Mouse (Mus musculus) heart, adult 8-10 months (tissue): ENCODE measurements around the gene Slc22a17. TPM values are rescaled to one million over a fixed set of nuclear protein-coding genes. Genes with fewer than 3 reads are reported as not detected.

Experiments
- DNase-seq: peaks from one replicate; pipeline ENCODE4 v3.0.0; 2022; ENCODE audit warnings: low spot score
- microRNA-seq: library from miRNA; unstranded; fragments of <30 nt; microRNA quantifications from one replicate; pipeline ENCODE4 v1.2.0, GENCODE M21; 2022
- total RNA-seq, 4 experiments: library from RNA; stranded (reverse); gene quantifications; 2 replicates each; pipeline ENCODE4 v1.2.4; 2022

Gene Slc22a17
- total RNA-seq, 4 experiments from 2014 or later, result 1.7 to 3.6 (median 2.6) TPM

- DNase-seq, result peak; percentile 92
These were observed 49.2 kb downstream of the Slc22a17 start for GRCm38 (mm10) chr14:54863501-54864312.

- DNase-seq, result peak; percentile 48
These were observed 52.4 kb downstream of the Slc22a17 start for GRCm38 (mm10) chr14:54860511-54860910.

GRCm38 (mm10) chr14:54857891-54858290 lies 55.0 kb downstream of the Slc22a17 start:
- no peak for DNase-seq

- DNase-seq, result no peak
These were observed 56.2 kb downstream of the Slc22a17 start for GRCm38 (mm10) chr14:54856703-54857102.

Small RNA genes lying within 50 kb of the gene (microRNA-seq; reads per million reads assigned to microRNA genes)
- 2,103 reads per million, percentile 87 among the genes with 10 or more reads in this experiment for gene Mir208a

Other genes starting within 250 kb of the Slc22a17 start
- gene 1700123O20Rik, start 226.9 kb downstream of the Slc22a17 start, total RNA-seq, result 10 to 100 TPM; 12.9 to 15.3 (median 13.3) TPM
- 10 to 100 TPM; 63.8 to 81.1 (median 74.3) TPM for gene Acin1, start 226.2 kb downstream of the Slc22a17 start, total RNA-seq
- not detected for gene Gm29776, start 214.3 kb downstream of the Slc22a17 start, total RNA-seq
- gene Cebpe, start 201.0 kb downstream of the Slc22a17 start, total RNA-seq, result not detected
- gene Slc7a8, start 131.2 kb downstream of the Slc22a17 start, total RNA-seq, result 1 to 10 TPM; 1.5 to 2.3 (median 2.0) TPM
- under 1 TPM in 3 of 4 experiments, not detected in 1; 0.25 to 0.49 (median 0.38) TPM for gene Rnf212b, start 99.0 kb downstream of the Slc22a17 start, total RNA-seq
- 1 to 10 TPM; 6.4 to 9.8 (median 7.5) TPM for gene Homez, start 42.2 kb downstream of the Slc22a17 start, total RNA-seq
- gene Ppp1r3e, start 35.6 kb downstream of the Slc22a17 start, total RNA-seq, result 1 to 10 TPM; 2.9 to 4.2 (median 3.3) TPM
- gene Bcl2l2, start 29.8 kb downstream of the Slc22a17 start, total RNA-seq, result 10 to 100 TPM; 44.7 to 52.4 (median 45.5) TPM
- 10 to 100 TPM in 1 of 4 experiments, 1 to 10 TPM in 3; 3.4 to 11.8 (median 7.9) TPM for gene Gm20521, start 29.7 kb downstream of the Slc22a17 start, total RNA-seq
- gene Pabpn1, start 20.6 kb downstream of the Slc22a17 start, total RNA-seq, result 10 to 100 TPM; 37.3 to 54.4 (median 50.2) TPM
- gene Efs, start 13.0 kb upstream of the Slc22a17 start, total RNA-seq, result 1 to 10 TPM; 1.6 to 2.6 (median 2.2) TPM
- gene Il25, start 19.6 kb upstream of the Slc22a17 start, total RNA-seq, result not detected
- gene Cmtm5, start 23.1 kb upstream of the Slc22a17 start, total RNA-seq, result 1 to 10 TPM in 1 of 4 experiments, under 1 TPM in 1, not detected in 2; 0.41 to 1.2 TPM
- over 10,000 TPM; 18,156 to 23,973 (median 22,335) TPM for gene Myh6, start 53.8 kb upstream of the Slc22a17 start, total RNA-seq
- not detected for gene Gm17428, start 63.8 kb upstream of the Slc22a17 start, total RNA-seq
- gene Myh7, start 81.5 kb upstream of the Slc22a17 start, total RNA-seq, result 1,000 to 10,000 TPM; 1,453 to 2,519 (median 2,136) TPM
- gene Ngdn, start 102.3 kb upstream of the Slc22a17 start, total RNA-seq, result 10 to 100 TPM; 22.3 to 31.5 (median 25.9) TPM
- gene Zfhx2, start 179.2 kb upstream of the Slc22a17 start, total RNA-seq, result 1 to 10 TPM; 4.8 to 5.6 (median 4.9) TPM
- gene Thtpa, start 181.7 kb upstream of the Slc22a17 start, total RNA-seq, result 10 to 100 TPM; 11.5 to 17.0 (median 14.0) TPM
- gene Ap1g2, start 193.5 kb upstream of the Slc22a17 start, total RNA-seq, result 1 to 10 TPM; 2.7 to 4.5 (median 4.1) TPM
- under 1 TPM in 3 of 4 experiments, not detected in 1; 0.09 to 0.17 (median 0.09) TPM for gene Jph4, start 203.8 kb upstream of the Slc22a17 start, total RNA-seq